Comparison of ENCODE assay signal across 8 mouse cellular contexts in the genomic region with DNA sequence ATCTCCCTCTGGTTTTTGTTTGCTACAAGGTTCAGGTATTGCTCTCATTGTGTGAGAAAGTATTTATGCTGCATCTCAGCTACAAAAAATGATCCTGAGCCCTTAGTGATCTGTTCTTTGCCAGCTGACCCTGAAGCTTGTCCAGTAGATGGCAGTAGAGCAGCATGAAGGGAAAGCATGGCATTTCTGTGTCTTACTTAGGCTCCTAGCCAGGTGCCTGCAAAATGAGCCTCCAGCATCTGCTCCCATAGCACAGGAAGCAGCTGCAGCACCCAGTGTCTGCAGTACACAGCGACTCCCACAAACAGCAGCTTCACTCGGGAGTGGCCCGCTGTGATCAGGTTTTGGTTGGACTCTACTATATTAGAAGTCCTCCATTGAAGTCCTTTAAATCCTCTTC. TPM values are rescaled to one million over a fixed set of nuclear protein-coding genes. Genes with fewer than 3 reads are reported as not detected.
DNase-seq lines count a peak whose midpoint lies in the region; ATAC-seq lines count a peak whose summit lies in the region.
"Not testable (repeated sequence)": the region's sequence is repeated elsewhere in the genome, so short reads cannot be mapped to it uniquely, and the experiment has no call there.

No protein-coding gene starts in this region.

- ATAC-seq in hindbrain, embryonic 13.5 days (ENCODE audit: low FRiP score) = peak; percentile 69

- not testable (repeated sequence) for H3K4me1 ChIP-seq in hindbrain, embryonic 13.5 days (replicated peaks)

- H3K27ac ChIP-seq in hindbrain, embryonic 13.5 days = not testable (repeated sequence)

- not testable (repeated sequence) for H3K9me3 ChIP-seq in hindbrain, embryonic 13.5 days

- 6% methylated on average over 3 of the region's 3 CpGs for WGBS in hindbrain, embryonic 13.5 days

- DNase-seq in T-cell, adult 2 months (ENCODE audit: low spot score) = peak; percentile 76
- DNase-seq in cerebellum, postnatal 10 days = peak; percentile 92 to 96
- peak; percentile 51 to 66 for DNase-seq in frontal cortex, postnatal 10 days (ENCODE audit: low spot score in 2 of 2)
- peak; percentile 73 for DNase-seq in layer of hippocampus, adult 9-11 months
- DNase-seq in lung, postnatal 25 days (ENCODE audit: low spot score) = peak; percentile 73
- peak; percentile 36 for DNase-seq in ovary, postnatal 36 days (ENCODE audit: low spot score)
- peak; percentile 90 for DNase-seq in thymus, postnatal 0 days (ENCODE audit: low spot score)

- peak overlapping the region; percentile 27; the same call in 1 of the 2 replicates for H3K4me2 ChIP-seq in hindbrain, embryonic 13.5 days

- not testable (repeated sequence) for H3K9ac ChIP-seq in hindbrain, embryonic 13.5 days

- not testable (repeated sequence) for H3K36me3 ChIP-seq in hindbrain, embryonic 13.5 days

- H3K27me3 ChIP-seq in hindbrain, embryonic 13.5 days = not testable (repeated sequence)

- not testable (repeated sequence) for H3K4me3 ChIP-seq in hindbrain, embryonic 13.5 days

RNA-seq across cellular contexts. Expression of a gene that starts 17.1 kb away (rescaled TPM):
- not detected in 2 replicates for polyA plus RNA-seq in hindbrain, embryonic 13.5 days (2015; fragmentation: Nextera tagmentation; extraction: Ambion mirVana)
- 0.22 and 0.34 TPM in 2 replicates for polyA plus RNA-seq in thymus, postnatal 0 days (2015; fragmentation: Nextera tagmentation; extraction: Ambion mirVana)

RNA-seq across cellular contexts. Expression of a gene that starts 22.6 kb away (rescaled TPM):
- 0.16 TPM in 1 of 2 replicates, not detected in the other for polyA plus RNA-seq in hindbrain, embryonic 13.5 days (2015; fragmentation: Nextera tagmentation; extraction: Ambion mirVana)
- polyA plus RNA-seq in thymus, postnatal 0 days (2015; fragmentation: Nextera tagmentation; extraction: Ambion mirVana) = 0.12 TPM in 1 of 2 replicates, not detected in the other

RNA-seq across cellular contexts. Expression of a gene that starts 36.8 kb away (rescaled TPM):
- 28.3 and 29.7 TPM in 2 replicates for polyA plus RNA-seq in hindbrain, embryonic 13.5 days (2015; fragmentation: Nextera tagmentation; extraction: Ambion mirVana)
- 11.4 and 16.1 TPM in 2 replicates for polyA plus RNA-seq in thymus, postnatal 0 days (2015; fragmentation: Nextera tagmentation; extraction: Ambion mirVana)

RNA-seq across cellular contexts. Expression of a gene that starts 51.0 kb away (rescaled TPM):
- 104 and 122 TPM in 2 replicates for polyA plus RNA-seq in hindbrain, embryonic 13.5 days (2015; fragmentation: Nextera tagmentation; extraction: Ambion mirVana)
- 155 and 159 TPM in 2 replicates for polyA plus RNA-seq in thymus, postnatal 0 days (2015; fragmentation: Nextera tagmentation; extraction: Ambion mirVana)

RNA-seq across cellular contexts. Expression of a gene that starts 59.4 kb away (rescaled TPM):
- polyA plus RNA-seq in hindbrain, embryonic 13.5 days (2015; fragmentation: Nextera tagmentation; extraction: Ambion mirVana) = not detected in 2 replicates
- 0.08 TPM in 1 of 2 replicates, not detected in the other for polyA plus RNA-seq in thymus, postnatal 0 days (2015; fragmentation: Nextera tagmentation; extraction: Ambion mirVana)

Comparison
In these comparisons a context has a peak if more than half of its experiments do, and no peak if none do; other contexts are left out.
1. DNase-seq: peak in every context shown above with its lines; median percentile 94 in cerebellum, postnatal 10 days; 90 in thymus, postnatal 0 days; 76 in T-cell, adult 2 months; 73 in layer of hippocampus, adult 9-11 months; 73 in lung, postnatal 25 days; 58 in frontal cortex, postnatal 10 days; 36 in ovary, postnatal 36 days.